Mouse (Mus musculus) liver, embryonic 14 days (tissue): ENCODE results near the gene Gm4969. TPM values are rescaled to one million over a fixed set of nuclear protein-coding genes. Genes with fewer than 3 reads are reported as not detected.

Experiments used
- polyA plus RNA-seq: library from polyadenylated mRNA; depleted of rRNA; stranded (reverse); fragments of >200 nt; gene quantifications from 2 replicates; pipeline ENCODE4 v1.2.3, GENCODE M21; 2012; rRNA removed

Gene Gm4969
- polyA plus RNA-seq = 0.15 and 0.22 TPM in 2 replicates

DNA sequence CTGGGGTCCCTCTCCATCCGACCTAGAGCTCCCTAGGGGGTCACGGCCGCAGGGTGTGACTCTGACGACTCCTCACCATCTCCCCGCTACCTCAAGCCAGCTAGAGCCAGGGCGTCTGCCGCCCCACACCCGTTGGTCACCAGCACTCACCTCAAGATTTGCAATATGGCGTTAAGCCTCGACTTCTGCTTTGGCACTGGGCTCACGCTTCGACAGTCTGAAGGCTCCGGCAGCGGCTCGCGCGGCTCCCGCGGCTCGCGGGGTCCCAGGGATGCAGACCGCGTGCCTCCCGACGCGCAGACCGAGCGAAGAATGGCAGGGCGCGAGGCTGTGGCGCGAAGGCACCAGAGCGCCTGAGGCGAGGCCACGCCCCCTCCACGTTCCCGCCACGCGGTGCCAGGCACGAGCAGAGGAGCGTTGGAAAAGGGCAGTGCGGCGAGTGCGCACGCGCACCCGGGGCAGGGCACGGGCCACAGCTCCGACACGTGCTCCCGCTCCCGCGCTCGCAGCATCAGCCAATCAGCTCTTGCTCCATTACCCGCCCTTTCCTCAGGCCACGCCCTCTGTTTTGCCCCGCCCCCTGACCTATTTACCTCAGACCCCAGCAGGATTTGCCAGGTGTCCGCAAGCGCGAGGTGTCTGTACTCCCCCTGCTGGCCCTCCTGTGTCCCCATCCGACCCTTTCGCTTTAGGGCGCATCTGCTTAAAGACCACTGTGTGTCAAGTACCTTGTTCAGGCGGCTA, at the start of gene Gm4969:
TSS of gene Gm4969 (minus strand) at position 341 of the 744 bp plus-strand sequence.

GRCm38 (mm10) chr7:19165656-19166423, 47.7 kb upstream of the Gm4969 start, which contains the start of gene Gipr:
Gene Gipr (minus strand): TSS chr7:19166127.

GRCm38 (mm10) chr7:19149626-19150025, 31.5 kb upstream of the Gm4969 start, which contains the start of gene Snrpd2:
Gene Snrpd2 (plus strand): TSS chr7:19149722.

GRCm38 (mm10) chr7:19148875-19149541, 30.8 kb upstream of the Gm4969 start, which contains the start of gene Qpctl:
Gene Qpctl (minus strand): TSS chr7:19149291.

GRCm38 (mm10) chr7:19119631-19120429, 1.7 kb upstream of the Gm4969 start, which contains the start of gene Fbxo46:
Gene Fbxo46 (plus strand): TSS chr7:19119859.

DNA sequence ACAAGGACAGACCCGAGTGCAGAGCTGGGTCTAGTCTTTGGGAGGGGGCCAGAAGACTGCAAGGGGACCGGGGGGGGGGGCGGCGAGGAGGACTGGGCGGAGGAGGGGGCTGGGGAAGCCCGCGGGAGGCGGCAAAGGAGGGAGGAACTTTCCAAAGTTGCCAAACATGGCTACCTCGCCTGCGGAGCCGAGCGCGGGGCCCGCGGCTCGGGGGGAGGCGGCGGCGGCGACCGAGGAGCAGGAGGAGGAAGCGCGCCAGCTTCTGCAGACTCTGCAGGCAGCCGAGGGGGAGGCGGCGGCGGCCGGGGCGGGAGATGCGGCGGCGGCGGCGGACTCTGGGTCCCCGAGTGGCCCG, 23.7 kb downstream of the Gm4969 start, which contains the start of gene Six5:
TSS of gene Six5 (plus strand) at position 124 of the 355 bp plus-strand sequence.

DNA sequence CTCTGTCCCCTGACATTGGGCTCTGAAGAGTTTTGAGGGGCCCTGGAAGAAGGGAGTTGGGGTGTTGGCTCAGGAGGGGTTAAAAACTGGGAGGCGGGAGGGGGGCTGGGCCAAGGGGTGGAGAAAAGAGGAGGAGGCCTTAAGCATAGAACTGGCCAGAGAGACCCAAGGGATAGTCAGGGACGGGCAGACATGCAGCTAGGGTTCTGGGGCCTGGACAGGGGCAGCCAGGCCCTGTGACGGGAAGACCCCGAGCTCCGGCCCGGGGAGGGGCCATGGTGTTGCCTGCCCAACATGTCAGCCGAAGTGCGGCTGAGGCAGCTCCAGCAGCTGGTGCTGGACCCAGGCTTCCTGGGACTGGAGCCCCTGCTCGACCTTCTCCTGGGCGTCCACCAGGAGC, 34.5 kb downstream of the Gm4969 start, which contains the start of gene Dmpk:
TSS of gene Dmpk (plus strand) at position 149 of the 400 bp plus-strand sequence.

DNA sequence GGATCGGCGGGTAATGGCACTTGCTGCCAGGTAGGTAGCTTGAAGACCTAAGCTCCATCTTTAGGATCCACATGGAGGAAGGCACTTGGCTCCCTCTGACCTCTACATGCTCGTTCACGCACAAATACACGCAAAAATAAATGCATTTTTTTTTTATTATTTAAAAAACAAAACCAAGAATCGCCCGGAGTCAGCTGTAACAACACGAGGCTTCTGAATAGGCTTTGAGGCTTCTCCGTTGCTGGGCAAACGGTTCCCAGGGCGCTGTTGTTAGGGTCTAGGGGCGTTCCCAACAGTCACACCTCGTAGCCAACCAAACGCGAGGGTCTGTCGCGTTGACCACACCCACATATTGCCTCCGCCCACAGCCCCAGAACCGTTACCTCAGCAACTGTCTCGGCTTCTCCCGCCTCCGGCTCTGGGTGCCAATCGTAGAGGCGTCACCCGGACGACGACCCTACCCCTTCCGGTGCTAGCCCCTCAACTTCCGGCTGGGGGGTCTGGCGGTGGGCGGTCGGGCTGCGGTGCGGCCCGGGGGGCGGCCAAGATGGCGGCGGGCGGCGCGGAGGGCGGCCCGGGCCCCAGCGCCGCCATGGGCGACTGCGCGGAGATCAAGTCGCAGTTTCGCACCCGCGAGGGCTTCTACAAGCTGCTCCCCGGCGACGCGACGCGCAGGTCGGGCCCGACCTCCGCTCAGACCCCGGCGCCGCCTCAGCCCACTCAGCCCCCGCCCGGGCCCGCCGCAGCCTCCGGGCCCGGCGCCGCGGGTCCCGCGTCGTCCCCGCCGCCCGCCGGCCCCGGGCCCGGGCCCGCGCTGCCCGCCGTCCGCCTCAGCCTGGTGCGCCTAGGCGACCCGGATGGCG, 42.2 kb downstream of the Gm4969 start, which contains the start of gene Dmwd:
TSS of gene Dmwd (plus strand) at position 505 of the 863 bp plus-strand sequence.

DNA sequence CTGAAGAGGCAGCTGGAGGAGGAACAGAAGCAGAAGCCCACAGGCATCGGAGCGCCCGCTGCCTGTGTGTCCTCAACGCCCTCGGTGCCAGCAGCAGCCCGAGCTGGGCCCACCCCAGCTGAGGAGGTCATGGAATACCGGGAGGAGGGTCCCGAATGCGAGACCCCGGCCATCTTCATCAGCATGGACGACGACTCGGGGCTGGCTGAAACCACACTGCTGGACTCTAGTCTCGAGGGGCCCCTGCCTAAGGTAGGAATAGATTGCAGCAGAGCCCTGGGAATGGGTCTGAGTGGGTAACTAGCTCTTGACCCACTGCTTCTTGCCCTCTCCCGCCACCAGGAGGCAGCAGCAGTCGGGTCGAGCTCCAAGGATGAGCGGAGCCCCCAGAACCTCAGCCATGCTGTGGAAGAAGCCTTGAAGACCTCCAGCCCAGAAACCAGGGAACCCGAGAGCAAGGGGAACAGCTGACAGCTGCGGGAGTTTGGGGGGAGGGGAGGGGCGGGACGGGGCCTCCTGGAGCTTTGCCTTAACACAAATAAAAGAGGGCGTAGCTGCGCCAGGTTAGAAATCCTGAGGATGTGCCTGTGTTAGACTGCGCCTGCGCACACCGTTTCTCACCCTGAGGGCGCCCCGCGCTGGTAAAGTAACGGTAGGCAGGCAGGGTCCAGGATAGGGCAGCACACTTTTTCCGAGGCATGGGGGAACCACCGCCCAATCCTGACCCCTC, 64.0 kb downstream of the Gm4969 start, which contains the start of gene Rsph6a:
TSS of gene Rsph6a (plus strand) at position 644 of the 730 bp plus-strand sequence.

Other genes with a start within 250 kb of the Gm4969 start
- 7.8 and 13.9 TPM in 2 replicates for gene Pglyrp1, start 247.0 kb downstream of the Gm4969 start, polyA plus RNA-seq
- gene Ccdc61, start 208.0 kb downstream of the Gm4969 start, polyA plus RNA-seq = 9.2 and 9.6 TPM in 2 replicates
- gene Nova2, start 192.5 kb downstream of the Gm4969 start, polyA plus RNA-seq = 0.10 and 0.13 TPM in 2 replicates
- not detected in 2 replicates for gene Nanos2, start 131.0 kb downstream of the Gm4969 start, polyA plus RNA-seq
- gene Mypop, start 127.1 kb downstream of the Gm4969 start, polyA plus RNA-seq = 0.16 and 0.21 TPM in 2 replicates
- 6.5 and 6.7 TPM in 2 replicates for gene Irf2bp1, start 114.3 kb downstream of the Gm4969 start, polyA plus RNA-seq
- gene Foxa3, start 94.8 kb downstream of the Gm4969 start, polyA plus RNA-seq = 11.8 and 13.7 TPM in 2 replicates
- gene Sympk, start 94.0 kb downstream of the Gm4969 start, polyA plus RNA-seq = 22.5 and 27.5 TPM in 2 replicates
- gene Rsph6a, start 63.7 kb downstream of the Gm4969 start, polyA plus RNA-seq = not detected in 2 replicates
- gene Dmwd, start 42.1 kb downstream of the Gm4969 start, polyA plus RNA-seq = 15.6 and 16.4 TPM in 2 replicates
- 14.9 and 19.8 TPM in 2 replicates for gene Dmpk, start 34.5 kb downstream of the Gm4969 start, polyA plus RNA-seq
- gene Six5, start 23.8 kb downstream of the Gm4969 start, polyA plus RNA-seq = 2.7 and 2.9 TPM in 2 replicates
- gene Fbxo46, start 1.5 kb upstream of the Gm4969 start, polyA plus RNA-seq = 2.0 and 2.3 TPM in 2 replicates
- 2.0 and 2.1 TPM in 2 replicates for gene Qpctl, start 30.9 kb upstream of the Gm4969 start, polyA plus RNA-seq
- gene Snrpd2, start 31.4 kb upstream of the Gm4969 start, polyA plus RNA-seq = 71.6 and 72.1 TPM in 2 replicates
- 0.14 and 0.16 TPM in 2 replicates for gene Gipr, start 47.8 kb upstream of the Gm4969 start, polyA plus RNA-seq
- gene Eml2, start 58.1 kb upstream of the Gm4969 start, polyA plus RNA-seq = 6.7 and 7.0 TPM in 2 replicates
- gene Gpr4, start 94.2 kb upstream of the Gm4969 start, polyA plus RNA-seq = 0.33 TPM in 2 replicates
- 8.3 and 8.6 TPM in 2 replicates for gene Opa3, start 110.0 kb upstream of the Gm4969 start, polyA plus RNA-seq
- gene Vasp, start 153.4 kb upstream of the Gm4969 start, polyA plus RNA-seq = 35.5 and 39.5 TPM in 2 replicates
- 0.03 TPM in 1 of 2 replicates, not detected in the other for gene Ppm1n, start 161.7 kb upstream of the Gm4969 start, polyA plus RNA-seq
- gene Rtn2, start 164.3 kb upstream of the Gm4969 start, polyA plus RNA-seq = 2.9 and 3.9 TPM in 2 replicates
- gene Fosb, start 191.7 kb upstream of the Gm4969 start, polyA plus RNA-seq = 0.06 and 0.07 TPM in 2 replicates
- gene Ercc1, start 226.4 kb upstream of the Gm4969 start, polyA plus RNA-seq = 8.6 and 9.6 TPM in 2 replicates
- gene Cd3eap, start 241.1 kb upstream of the Gm4969 start, polyA plus RNA-seq = 7.3 and 7.5 TPM in 2 replicates
- 1.7 and 1.9 TPM in 2 replicates for gene Ppp1r13l, start 241.4 kb upstream of the Gm4969 start, polyA plus RNA-seq